Mouse (Mus musculus) lung, postnatal 25 days (tissue): ENCODE results near the gene Slc25a40.

ENCODE experiments used
- DNase-seq: peaks from one replicate; pipeline ENCODE4 v3.0.0; 2022; ENCODE audit warnings: low spot score

Gene Slc25a40

GRCm38 (mm10) chr5:8422157-8422931 is at the start of gene Slc25a40, which contains the start of gene Dbf4:
Gene Slc25a40 (plus strand): TSS chr5:8422850.
Gene Dbf4 (minus strand): TSS chr5:8422716.
- peak; percentile 92 for DNase-seq

GRCm38 (mm10) chr5:8373415-8373814 is 49.2 kb upstream of the Slc25a40 start:
- no peak for DNase-seq

GRCm38 (mm10) chr5:8374297-8374906 is 48.2 kb upstream of the Slc25a40 start:
- DNase-seq: no peak

- DNase-seq: no peak
Measured at GRCm38 (mm10) chr5:8393891-8394583, 28.6 kb upstream of the Slc25a40 start.

- DNase-seq: no peak
Measured at GRCm38 (mm10) chr5:8397587-8398249, 24.9 kb upstream of the Slc25a40 start.

GRCm38 (mm10) chr5:8408746-8409145 is 13.9 kb upstream of the Slc25a40 start:
- no peak for DNase-seq

GRCm38 (mm10) chr5:8416683-8417413 is 5.8 kb upstream of the Slc25a40 start:
- DNase-seq: no peak

GRCm38 (mm10) chr5:8417443-8417842 is 5.2 kb upstream of the Slc25a40 start:
- no peak for DNase-seq

GRCm38 (mm10) chr5:8421424-8421823 is 1.2 kb upstream of the Slc25a40 start:
- no peak for DNase-seq

GRCm38 (mm10) chr5:8422932-8423928 is 580 bp downstream of the Slc25a40 start:
- no peak for DNase-seq

GRCm38 (mm10) chr5:8424116-8424515 is 1.5 kb downstream of the Slc25a40 start:
- DNase-seq: no peak

- no peak for DNase-seq
Measured at GRCm38 (mm10) chr5:8425899-8426298, 3.2 kb downstream of the Slc25a40 start.

GRCm38 (mm10) chr5:8437481-8438156 is 15.0 kb downstream of the Slc25a40 start:
- no peak for DNase-seq

GRCm38 (mm10) chr5:8439095-8439494 is 16.4 kb downstream of the Slc25a40 start:
- DNase-seq: no peak

GRCm38 (mm10) chr5:8455565-8455964 is 32.9 kb downstream of the Slc25a40 start:
- DNase-seq: no peak

- DNase-seq: no peak
Measured at GRCm38 (mm10) chr5:8456561-8456960, 33.9 kb downstream of the Slc25a40 start.

- no peak for DNase-seq
Measured at GRCm38 (mm10) chr5:8487989-8488700, 65.5 kb downstream of the Slc25a40 start.

GRCm38 (mm10) chr5:8488701-8489297 is 66.1 kb downstream of the Slc25a40 start:
- DNase-seq: no peak
